Mouse (Mus musculus): ENCODE data around the gene Psmd9. TPM values are rescaled to one million over a fixed set of nuclear protein-coding genes. Genes with fewer than 3 reads are reported as not detected.

Gene Psmd9
- polyA plus RNA-seq, 1 experiment from 2014 or later, result 71.0 TPM

DNA sequence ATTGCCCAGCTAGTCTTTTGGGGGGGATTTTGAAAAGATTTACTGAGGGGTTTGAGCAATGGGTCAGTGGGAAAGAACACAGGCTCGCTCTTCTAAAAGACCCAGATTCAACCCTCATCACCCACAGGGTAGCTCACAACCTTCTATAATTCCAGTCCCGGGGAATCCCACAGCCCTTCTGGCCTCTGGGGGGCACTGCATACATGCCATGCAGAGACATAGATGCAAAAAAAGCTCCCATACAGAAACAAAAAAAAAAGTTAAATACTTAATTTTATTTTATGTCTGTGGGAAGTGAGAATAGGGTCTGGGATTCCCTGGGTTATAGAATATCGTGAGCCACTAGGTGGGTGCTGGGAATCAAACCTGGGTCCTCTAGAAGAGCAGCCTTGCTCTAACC, 97.7 kb downstream of the Psmd9 start:
- H3K9me3 ChIP-seq (replicated peaks; ENCODE audit: control insufficient read depth, low read length), result no peaks in the 10 kb centered on the region
- no peaks in the 10 kb centered on the region for H3K4me1 ChIP-seq (ENCODE audit: control insufficient read depth, insufficient read depth, low read length)
- no peaks in the 10 kb centered on the region for H3K27me3 ChIP-seq (ENCODE audit: control insufficient read depth, insufficient read depth, low read length)
- WGBS, result 78% methylated on average over 3 of the region's 3 CpGs
- no peaks in the 10 kb centered on the region for H3K36me3 ChIP-seq (ENCODE audit: control insufficient read depth, insufficient read depth, low read length)
- ATAC-seq (ENCODE audit: insufficient read depth, low FRiP score), result no peak
- no peak overlapping the region for H3K4me3 ChIP-seq (replicated peaks; ENCODE audit: low read length)
- no peak overlapping the region for H3K4me2 ChIP-seq (ENCODE audit: low read depth, low read length)
- no peak overlapping the region for H3K9ac ChIP-seq (ENCODE audit: low read length)
- no peak overlapping the region for H3K27ac ChIP-seq (ENCODE audit: low read length)

DNA sequence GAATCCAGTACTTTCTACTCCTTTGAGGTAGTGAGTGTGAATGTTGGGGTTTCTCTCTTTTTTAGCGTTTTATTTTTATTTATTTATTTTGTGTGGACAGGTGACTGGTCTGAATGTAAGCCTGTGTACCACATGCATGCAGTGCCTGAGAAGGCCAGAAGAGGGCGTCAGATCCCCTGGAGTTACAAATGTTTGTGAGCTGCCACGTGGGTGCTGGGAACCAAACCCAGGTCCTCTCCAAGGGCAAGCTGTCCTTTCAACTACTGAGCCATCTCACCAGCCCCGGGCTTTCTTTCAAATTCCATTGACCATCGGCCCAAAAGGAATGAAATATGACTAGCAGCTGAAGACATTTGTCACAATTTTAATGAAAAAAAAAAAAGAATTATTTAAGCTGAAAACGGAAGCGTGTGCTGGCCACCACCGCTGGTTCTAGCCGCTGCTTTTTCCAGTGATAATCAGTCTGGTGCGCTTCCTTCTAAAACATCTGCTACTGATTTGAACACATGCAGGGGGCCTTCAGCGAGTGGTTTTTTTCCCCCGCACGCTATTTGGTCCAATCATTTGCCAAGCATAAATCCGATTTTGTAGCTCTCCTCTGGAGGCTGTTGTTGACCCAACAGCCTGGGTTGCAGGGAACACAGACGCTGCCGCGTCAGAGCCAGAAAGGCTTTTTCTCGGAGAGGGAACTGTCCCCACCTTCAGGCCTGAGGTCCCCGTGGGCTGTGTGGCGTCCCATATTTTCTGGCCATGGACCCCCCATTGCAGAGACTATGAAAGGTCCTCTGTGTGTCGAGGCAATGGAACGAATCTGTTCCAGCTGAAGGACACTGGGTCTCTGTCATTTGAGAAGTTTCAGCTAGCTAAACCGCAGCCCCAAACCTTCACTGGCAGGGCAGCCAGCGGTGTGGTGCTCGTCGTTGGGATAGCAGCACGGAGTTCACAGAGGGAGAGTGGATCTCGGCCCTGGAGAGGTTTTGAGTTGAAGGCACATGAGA, 99.6 kb downstream of the Psmd9 start:
- Histone ChIP-seq H3K27me3 (ENCODE audit: control insufficient read depth, insufficient read depth, low read length) (no peaks in the 10 kb centered on the region), H3K4me3 (replicated peaks; ENCODE audit: low read length) (no peak overlapping the region), H3K9me3 (replicated peaks; ENCODE audit: control insufficient read depth, low read length) (no peaks in the 10 kb centered on the region), H3K4me1 (ENCODE audit: control insufficient read depth, insufficient read depth, low read length) (no peaks in the 10 kb centered on the region), H3K4me2 (ENCODE audit: low read depth, low read length) (no peak overlapping the region), H3K27ac (ENCODE audit: low read length) (no peak overlapping the region), H3K36me3 (ENCODE audit: control insufficient read depth, insufficient read depth, low read length) (no peaks in the 10 kb centered on the region), H3K9ac (ENCODE audit: low read length) (no peak overlapping the region)
- WGBS, result 82% methylated on average over 28 of the region's 28 CpGs
- ATAC-seq (ENCODE audit: insufficient read depth, low FRiP score), result no peak

DNA sequence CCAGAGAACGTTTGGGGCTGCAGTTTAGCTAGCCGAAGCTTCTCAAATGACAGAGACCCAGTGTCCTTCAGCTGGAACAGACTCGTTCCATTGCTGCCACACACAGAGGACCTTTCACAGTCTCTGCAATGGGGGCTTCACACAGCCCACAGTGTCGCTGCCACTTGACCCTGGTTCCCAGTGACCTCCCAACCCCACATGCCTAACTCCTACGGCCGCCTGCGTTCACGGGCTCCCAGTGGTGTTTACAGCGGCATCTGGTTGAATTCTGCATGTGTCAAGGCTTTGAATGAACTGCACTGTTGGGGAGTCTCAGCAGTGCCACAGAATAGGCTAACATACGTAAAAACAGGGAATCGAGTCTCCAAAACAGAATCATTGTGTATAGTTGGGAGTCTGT, 101.7 kb downstream of the Psmd9 start:
- Histone ChIP-seq H3K36me3 (ENCODE audit: control insufficient read depth, insufficient read depth, low read length) (no peaks in the 10 kb centered on the region), H3K27ac (ENCODE audit: low read length) (no peak overlapping the region), H3K4me1 (ENCODE audit: control insufficient read depth, insufficient read depth, low read length) (no peaks in the 10 kb centered on the region), H3K4me3 (replicated peaks; ENCODE audit: low read length) (no peak overlapping the region), H3K27me3 (ENCODE audit: control insufficient read depth, insufficient read depth, low read length) (no peaks in the 10 kb centered on the region), H3K9me3 (replicated peaks; ENCODE audit: control insufficient read depth, low read length) (no peaks in the 10 kb centered on the region), H3K9ac (ENCODE audit: low read length) (no peak overlapping the region), H3K4me2 (ENCODE audit: low read depth, low read length) (no peak overlapping the region)
- no peak for ATAC-seq (ENCODE audit: insufficient read depth, low FRiP score)
- 64% methylated on average over 11 of the region's 11 CpGs for WGBS

DNA sequence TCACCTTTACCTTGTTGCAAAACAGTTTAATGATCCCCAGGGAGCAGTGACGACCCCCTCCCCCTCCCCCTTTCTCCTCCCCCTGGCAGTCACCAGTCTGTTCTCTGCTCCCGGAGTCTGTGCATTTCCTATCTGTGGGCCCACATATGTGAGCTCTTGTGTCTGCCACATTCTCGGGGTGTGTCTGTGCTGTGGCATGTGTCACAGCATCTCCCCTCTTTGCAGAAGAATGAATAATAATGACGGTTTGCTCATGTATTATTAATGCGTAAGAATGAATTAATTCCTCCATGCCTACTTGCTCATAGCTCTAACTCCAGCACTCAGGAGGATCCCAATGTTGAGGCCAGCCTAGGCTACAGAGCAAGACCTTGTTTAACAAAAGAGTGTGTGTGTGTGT, 103.7 kb downstream of the Psmd9 start:
- Histone ChIP-seq H3K4me1 (ENCODE audit: control insufficient read depth, insufficient read depth, low read length) (no peaks in the 10 kb centered on the region), H3K27ac (ENCODE audit: low read length) (no peak overlapping the region), H3K9ac (ENCODE audit: low read length) (no peak overlapping the region), H3K36me3 (ENCODE audit: control insufficient read depth, insufficient read depth, low read length) (no peaks in the 10 kb centered on the region), H3K27me3 (ENCODE audit: control insufficient read depth, insufficient read depth, low read length) (no peaks in the 10 kb centered on the region), H3K9me3 (replicated peaks; ENCODE audit: control insufficient read depth, low read length) (no peaks in the 10 kb centered on the region), H3K4me3 (replicated peaks; ENCODE audit: low read length) (no peak overlapping the region), H3K4me2 (ENCODE audit: low read depth, low read length) (no peak overlapping the region)
- no peak for ATAC-seq (ENCODE audit: insufficient read depth, low FRiP score)
- WGBS, result 78% methylated on average over 5 of the region's 5 CpGs

DNA sequence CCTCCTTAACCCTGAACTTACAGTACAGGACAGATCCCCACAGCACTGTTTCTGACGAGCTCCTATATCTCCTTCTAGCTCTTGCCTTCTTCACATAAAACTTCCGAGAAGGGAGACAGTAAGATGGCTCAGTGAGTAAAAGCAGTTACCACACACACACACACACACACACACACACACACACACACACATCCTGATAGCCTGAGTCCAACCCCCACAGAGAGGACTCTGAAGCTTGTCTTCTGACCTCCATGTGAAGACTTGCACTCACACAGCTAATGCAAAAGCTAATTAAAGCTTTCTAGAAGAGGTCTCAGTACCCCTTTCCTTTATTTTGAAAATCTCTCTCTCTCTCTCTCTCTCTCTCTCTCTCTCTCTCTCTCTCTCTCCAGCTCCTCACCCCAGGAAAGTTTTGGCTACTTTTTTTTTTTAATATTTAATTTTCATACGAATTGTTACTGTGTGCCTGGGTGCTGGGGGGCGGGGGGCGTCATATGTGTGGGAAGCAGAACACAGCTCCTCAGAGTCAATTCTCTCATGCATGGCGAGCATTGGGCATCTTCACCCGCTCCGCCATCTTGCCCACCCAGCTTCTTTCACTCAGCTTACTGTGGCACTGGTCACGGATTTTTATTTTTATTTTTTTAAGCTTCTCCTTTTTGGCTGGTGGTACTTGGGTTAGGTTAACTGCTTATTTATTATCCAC, 107.6 kb downstream of the Psmd9 start:
- H3K9ac ChIP-seq (ENCODE audit: low read length), result no peak overlapping the region
- no peak overlapping the region for H3K4me3 ChIP-seq (replicated peaks; ENCODE audit: low read length)
- 80% methylated on average over 9 of the region's 9 CpGs for WGBS
- H3K4me1 ChIP-seq (ENCODE audit: control insufficient read depth, insufficient read depth, low read length), result no peaks in the 10 kb centered on the region
- H3K27ac ChIP-seq (ENCODE audit: low read length), result no peak overlapping the region
- no peaks in the 10 kb centered on the region for H3K9me3 ChIP-seq (replicated peaks; ENCODE audit: control insufficient read depth, low read length)
- no peaks in the 10 kb centered on the region for H3K27me3 ChIP-seq (ENCODE audit: control insufficient read depth, insufficient read depth, low read length)
- H3K4me2 ChIP-seq (ENCODE audit: low read depth, low read length), result no peak overlapping the region
- no peaks in the 10 kb centered on the region for H3K36me3 ChIP-seq (ENCODE audit: control insufficient read depth, insufficient read depth, low read length)
- no peak for ATAC-seq (ENCODE audit: insufficient read depth, low FRiP score)

DNA sequence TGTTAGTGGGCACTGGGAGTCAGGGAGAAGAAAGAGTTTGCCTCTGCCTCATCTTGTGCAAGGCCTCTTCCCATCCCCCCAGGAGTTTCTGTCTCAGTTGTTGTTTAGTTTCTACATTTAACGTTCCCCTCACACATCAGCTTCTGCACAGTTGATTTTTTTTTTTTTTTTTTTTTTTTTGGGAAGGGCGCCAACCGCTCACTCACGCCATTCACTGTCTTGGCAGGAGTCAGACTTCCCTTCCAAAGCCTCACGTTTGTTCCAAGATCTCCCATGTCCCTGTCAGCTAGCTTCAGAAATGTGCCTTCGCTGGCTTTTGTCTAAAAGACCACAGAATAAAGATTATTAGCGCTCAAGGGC, 108.1 kb downstream of the Psmd9 start:
- ATAC-seq (ENCODE audit: insufficient read depth, low FRiP score), result no peak
- Histone ChIP-seq H3K27ac (ENCODE audit: low read length) (no peak overlapping the region), H3K4me2 (ENCODE audit: low read depth, low read length) (no peak overlapping the region), H3K36me3 (ENCODE audit: control insufficient read depth, insufficient read depth, low read length) (no peaks in the 10 kb centered on the region), H3K27me3 (ENCODE audit: control insufficient read depth, insufficient read depth, low read length) (no peaks in the 10 kb centered on the region), H3K4me1 (ENCODE audit: control insufficient read depth, insufficient read depth, low read length) (no peaks in the 10 kb centered on the region), H3K9me3 (replicated peaks; ENCODE audit: control insufficient read depth, low read length) (no peaks in the 10 kb centered on the region), H3K4me3 (replicated peaks; ENCODE audit: low read length) (no peak overlapping the region), H3K9ac (ENCODE audit: low read length) (no peak overlapping the region)
- 46% methylated on average over 7 of the region's 7 CpGs for WGBS

DNA sequence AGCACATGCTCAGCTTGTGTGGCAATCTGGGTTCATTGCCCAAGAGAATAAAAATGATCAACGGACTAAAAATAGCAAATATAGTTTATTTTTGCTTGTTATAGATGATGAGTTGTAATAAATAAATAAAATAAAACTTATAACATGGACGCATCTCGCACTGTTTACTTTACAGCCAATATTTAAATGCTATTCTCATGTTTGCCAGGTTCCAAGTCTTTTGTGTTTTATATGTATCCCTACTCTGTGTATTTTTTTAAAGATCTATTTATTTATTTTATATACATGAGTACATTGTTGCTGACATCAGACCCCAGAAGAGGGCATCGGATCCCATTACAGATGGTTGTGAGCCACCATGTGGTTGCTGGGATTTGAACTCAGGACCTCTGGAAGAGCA, 108.5 kb downstream of the Psmd9 start:
- Histone ChIP-seq H3K4me1 (ENCODE audit: control insufficient read depth, insufficient read depth, low read length) (no peaks in the 10 kb centered on the region), H3K27me3 (ENCODE audit: control insufficient read depth, insufficient read depth, low read length) (no peaks in the 10 kb centered on the region), H3K4me3 (replicated peaks; ENCODE audit: low read length) (no peak overlapping the region), H3K9me3 (replicated peaks; ENCODE audit: control insufficient read depth, low read length) (no peaks in the 10 kb centered on the region), H3K27ac (ENCODE audit: low read length) (no peak overlapping the region), H3K4me2 (ENCODE audit: low read depth, low read length) (no peak overlapping the region), H3K9ac (ENCODE audit: low read length) (no peak overlapping the region), H3K36me3 (ENCODE audit: control insufficient read depth, insufficient read depth, low read length) (no peaks in the 10 kb centered on the region)
- WGBS, result 77% methylated on average over 4 of the region's 4 CpGs
- ATAC-seq (ENCODE audit: insufficient read depth, low FRiP score), result no peak

DNA sequence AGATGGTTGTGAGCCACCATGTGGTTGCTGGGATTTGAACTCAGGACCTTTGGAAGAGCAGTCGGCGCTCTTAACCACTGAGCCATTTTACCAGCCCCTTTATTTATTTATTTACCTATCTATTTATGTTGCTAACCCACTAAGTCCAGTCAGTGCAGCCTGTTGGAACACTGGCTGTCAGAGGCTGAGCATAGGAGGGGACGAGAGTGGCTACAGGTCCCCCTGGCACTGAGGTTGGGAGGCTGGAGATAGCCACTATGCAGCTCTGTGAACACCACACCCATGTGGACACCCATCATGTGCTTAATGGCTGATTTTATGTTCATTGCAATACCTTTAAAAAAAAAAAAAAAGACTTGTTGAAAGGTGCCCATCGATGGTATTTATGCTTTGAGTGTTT, 110.0 kb downstream of the Psmd9 start:
- H3K4me3 ChIP-seq (replicated peaks; ENCODE audit: low read length), result no peak overlapping the region
- no peaks in the 10 kb centered on the region for H3K4me1 ChIP-seq (ENCODE audit: control insufficient read depth, insufficient read depth, low read length)
- no peaks in the 10 kb centered on the region for H3K9me3 ChIP-seq (replicated peaks; ENCODE audit: control insufficient read depth, low read length)
- H3K4me2 ChIP-seq (ENCODE audit: low read depth, low read length), result no peak overlapping the region
- H3K36me3 ChIP-seq (ENCODE audit: control insufficient read depth, insufficient read depth, low read length), result no peaks in the 10 kb centered on the region
- H3K27me3 ChIP-seq (ENCODE audit: control insufficient read depth, insufficient read depth, low read length), result no peaks in the 10 kb centered on the region
- H3K27ac ChIP-seq (ENCODE audit: low read length), result no peak overlapping the region
- ATAC-seq (ENCODE audit: insufficient read depth, low FRiP score), result no peak
- H3K9ac ChIP-seq (ENCODE audit: low read length), result no peak overlapping the region
- 85% methylated on average over 4 of the region's 4 CpGs for WGBS

DNA sequence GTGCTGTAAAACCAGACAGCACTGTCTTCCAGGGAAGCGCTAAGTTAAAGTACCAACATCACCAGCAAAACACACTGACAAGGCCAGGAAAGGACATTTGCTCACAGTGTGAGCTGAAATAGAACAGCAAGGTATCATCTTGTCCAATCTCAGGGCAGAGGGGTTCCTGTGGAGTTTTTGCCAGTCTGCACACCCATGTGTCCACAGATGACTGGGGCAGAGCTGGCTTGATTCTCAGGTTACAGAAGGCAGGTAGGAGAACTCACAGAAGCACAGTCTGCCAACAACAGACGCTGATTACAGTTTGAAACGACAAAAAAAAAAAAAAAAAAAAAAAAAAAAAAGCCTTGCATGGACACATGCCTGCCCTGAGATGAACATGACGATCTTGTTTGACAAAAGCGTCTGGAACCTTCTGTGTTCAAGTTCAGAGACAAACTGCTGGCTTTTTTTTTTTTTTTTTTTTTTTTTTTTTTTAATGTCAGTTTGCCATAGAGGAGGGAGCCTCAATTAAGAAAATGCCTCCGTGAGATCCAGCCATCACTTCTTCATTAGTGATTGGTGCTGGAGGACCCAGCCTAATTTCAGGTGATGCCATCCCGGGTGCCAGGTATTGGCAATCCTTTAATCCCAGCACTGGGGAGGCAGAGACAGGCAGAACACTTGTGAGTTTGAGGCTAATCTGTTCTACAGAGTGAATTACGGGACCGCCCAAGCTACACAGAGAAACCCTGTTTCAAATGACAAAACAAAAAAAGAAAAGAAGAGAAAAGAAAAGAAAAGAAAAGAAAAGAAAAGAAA, 112.3 kb downstream of the Psmd9 start:
- Histone ChIP-seq H3K4me3 (replicated peaks; ENCODE audit: low read length) (no peak overlapping the region), H3K4me2 (ENCODE audit: low read depth, low read length) (no peak overlapping the region), H3K27ac (ENCODE audit: low read length) (no peak overlapping the region), H3K4me1 (ENCODE audit: control insufficient read depth, insufficient read depth, low read length) (no peaks in the 10 kb centered on the region), H3K36me3 (ENCODE audit: control insufficient read depth, insufficient read depth, low read length) (no peaks in the 10 kb centered on the region), H3K9me3 (replicated peaks; ENCODE audit: control insufficient read depth, low read length) (no peaks in the 10 kb centered on the region), H3K27me3 (ENCODE audit: control insufficient read depth, insufficient read depth, low read length) (no peaks in the 10 kb centered on the region), H3K9ac (ENCODE audit: low read length) (no peak overlapping the region)
- ATAC-seq (ENCODE audit: insufficient read depth, low FRiP score), result no peak
- 71% methylated on average over 9 of the region's 9 CpGs for WGBS

Data from stomach, embryonic 16.5 days (tissue).